Mouse (Mus musculus): ENCODE results near the gene Arf5.

- no peak for TF ChIP-seq GATA1 (IDR thresholded peaks at IDR 0.05; ENCODE audit: low read length)
- no peak for TF ChIP-seq TAL1 (IDR thresholded peaks at IDR 0.05; ENCODE audit: low read length)
Observed at GRCm38 (mm10) chr6:28396051-28396852, 27.1 kb upstream of the Arf5 start.
